Mouse (Mus musculus) MEL (cell line): ENCODE measurements around the gene Xntrpc. TPM values are rescaled to one million over a fixed set of nuclear protein-coding genes. Genes with fewer than 3 reads are reported as not detected.

Experiments used
- DNase-seq: peaks from one replicate; pipeline ENCODE4 v3.0.0; 2011; ENCODE audit warnings: low read depth, low spot score
- H3K27ac ChIP-seq: 2 replicates; pipeline ENCODE4 v1.5.1; 2012; ENCODE audit warnings: low read depth, mild to moderate bottlenecking, control low read depth, low read length, moderate library complexity; ENCODE audit not compliant: control insufficient read depth
- H3K27me3 ChIP-seq, 2 experiments: fragments of 150-350 bp in 1 of 2; sonication (generic) in 1 of 2; 2 replicates each; pipeline ENCODE4 v1.6.1; 2012; ENCODE audit warnings: low read length in 2 of 2, mild to moderate bottlenecking in 2 of 2, improper control_type of control experiment in 1 of 2, moderate library complexity in 1 of 2; ENCODE audit not compliant: insufficient read depth in 2 of 2, control insufficient read depth in 1 of 2
- H3K36me3 ChIP-seq, 2 experiments: 2 replicates each; pipeline ENCODE4 v1.6.1; 2012 to 2014; ENCODE audit warnings: low read length in 2 of 2, improper control_type of control experiment in 1 of 2, inconsistent platforms in 1 of 2, mild to moderate bottlenecking in 1 of 2; ENCODE audit not compliant: insufficient read depth in 2 of 2, control insufficient read depth in 1 of 2
- H3K4me1 ChIP-seq, 2 experiments: fragments of 150-350 bp in 1 of 2; sonication (generic) in 1 of 2; 2 replicates each; pipeline ENCODE4 v1.6.1; 2012; ENCODE audit warnings: low read length in 2 of 2, improper control_type of control experiment in 1 of 2, mild to moderate bottlenecking in 1 of 2; ENCODE audit not compliant: insufficient read depth in 2 of 2, control insufficient read depth in 1 of 2
- H3K4me3 ChIP-seq, 2 experiments: fragments of 150-350 bp in 1 of 2; sonication (generic) in 1 of 2; 2 replicates each; pipeline ENCODE4 v1.5.1; 2012; ENCODE audit warnings: low read depth in 2 of 2, low read length in 2 of 2, mild to moderate bottlenecking in 2 of 2, moderate library complexity in 2 of 2, control low read depth in 1 of 2, improper control_type of control experiment in 1 of 2; ENCODE audit not compliant: control insufficient read depth in 1 of 2, insufficient read depth in 1 of 2
- H3K79me2 ChIP-seq: 2 replicates; pipeline ENCODE4 v1.6.1; 2012; ENCODE audit warnings: mild to moderate bottlenecking, low read length, moderate library complexity; ENCODE audit not compliant: control insufficient read depth, poor library complexity, insufficient read depth
- H3K9ac ChIP-seq: 2 replicates; pipeline ENCODE4 v1.6.1; 2012; ENCODE audit warnings: low read depth, mild to moderate bottlenecking, control low read depth, low read length, moderate library complexity; ENCODE audit not compliant: control insufficient read depth, poor library complexity, severe bottlenecking
- H3K9me3 ChIP-seq: fragments of 150-350 bp; sonication (generic); replicated peaks from 2 replicates; pipeline ENCODE4 v1.6.1; 2012; ENCODE audit warnings: mild to moderate bottlenecking, low read length, improper control_type of control experiment, moderate library complexity; ENCODE audit not compliant: insufficient read depth
- CHD1 ChIP-seq: IDR thresholded peaks from 2 replicates; pipeline ENCODE4 v1.6.1; 2012; ENCODE audit warnings: low read depth, mild to moderate bottlenecking, inconsistent platforms, low read length, improper control_type of control experiment
- CHD2 ChIP-seq: IDR thresholded peaks from 2 replicates; pipeline ENCODE4 v1.6.1; 2011; ENCODE audit warnings: low read length, improper control_type of control experiment
- EP300 ChIP-seq, 2 experiments: IDR thresholded peaks; 2 replicates each; pipeline ENCODE4 v1.6.1; 2011; ENCODE audit warnings: improper control_type of control experiment in 2 of 2, low read length in 2 of 2, low read depth in 1 of 2, mild to moderate bottlenecking in 1 of 2
- ETS1 ChIP-seq: IDR thresholded peaks from 2 replicates; pipeline ENCODE4 v1.6.1; 2012; ENCODE audit warnings: low read depth, mild to moderate bottlenecking, inconsistent platforms, low read length, improper control_type of control experiment, moderate library complexity
- HCFC1 ChIP-seq: IDR thresholded peaks from 2 replicates; pipeline ENCODE4 v1.6.1; 2012; ENCODE audit warnings: low read depth, mild to moderate bottlenecking, inconsistent platforms, low read length, improper control_type of control experiment, moderate library complexity
- JUND ChIP-seq: IDR thresholded peaks from 2 replicates; pipeline ENCODE4 v1.6.1; 2011; ENCODE audit warnings: low read depth, mild to moderate bottlenecking, improper control_type of control experiment, low read length
- MAFK ChIP-seq: IDR thresholded peaks from 2 replicates; pipeline ENCODE4 v1.6.1; 2011; ENCODE audit warnings: low read depth, mild to moderate bottlenecking, low read length, improper control_type of control experiment, borderline replicate concordance
- MAZ ChIP-seq: IDR thresholded peaks from 2 replicates; pipeline ENCODE4 v1.6.1; 2012; ENCODE audit warnings: low read depth, mild to moderate bottlenecking, inconsistent platforms, low read length, improper control_type of control experiment
- MEF2A ChIP-seq: IDR thresholded peaks from 2 replicates; pipeline ENCODE4 v1.6.1; 2014; ENCODE audit warnings: low read depth, mild to moderate bottlenecking, inconsistent platforms, low read length, improper control_type of control experiment; ENCODE audit not compliant: poor library complexity, insufficient replicate concordance, severe bottlenecking; ENCODE audit errors: extremely low read depth
- MYB ChIP-seq: IDR thresholded peaks from 2 replicates; pipeline ENCODE4 v1.6.1; 2011; ENCODE audit warnings: mild to moderate bottlenecking, low read depth, low read length, improper control_type of control experiment
- NELFE ChIP-seq: IDR thresholded peaks from 2 replicates; pipeline ENCODE4 v1.6.1; 2011; ENCODE audit warnings: low read depth, low read length, improper control_type of control experiment
- NRF1 ChIP-seq: IDR thresholded peaks from 2 replicates; pipeline ENCODE4 v1.6.1; 2014; ENCODE audit warnings: low read depth, mild to moderate bottlenecking, inconsistent platforms, low read length, improper control_type of control experiment, moderate library complexity; ENCODE audit not compliant: poor library complexity, insufficient read depth, severe bottlenecking
- RAD21 ChIP-seq: IDR thresholded peaks from 2 replicates; pipeline ENCODE4 v1.6.1; 2011; ENCODE audit warnings: mild to moderate bottlenecking, low read depth, low read length, improper control_type of control experiment
- RCOR1 ChIP-seq: IDR thresholded peaks from 2 replicates; pipeline ENCODE4 v1.6.1; 2012; ENCODE audit warnings: low read depth, mild to moderate bottlenecking, inconsistent platforms, low read length, improper control_type of control experiment
- SMC3 ChIP-seq: IDR thresholded peaks from 2 replicates; pipeline ENCODE4 v1.6.1; 2011; ENCODE audit warnings: low read depth, low read length, improper control_type of control experiment
- TAL1 ChIP-seq: IDR thresholded peaks from 2 replicates; pipeline ENCODE4 v1.6.1; 2012; ENCODE audit warnings: mild to moderate bottlenecking, inconsistent platforms, low read length, moderate library complexity, mixed read lengths
- TCF12 ChIP-seq: IDR thresholded peaks from 2 replicates; pipeline ENCODE4 v1.6.1; 2014; ENCODE audit warnings: low read depth, mild to moderate bottlenecking, inconsistent platforms, low read length, improper control_type of control experiment, moderate library complexity
- UBTF ChIP-seq: IDR thresholded peaks from 2 replicates; pipeline ENCODE4 v1.6.1; 2012; ENCODE audit warnings: low read depth, mild to moderate bottlenecking, inconsistent platforms, low read length, improper control_type of control experiment, moderate library complexity, borderline replicate concordance; ENCODE audit not compliant: insufficient read depth
- USF1 ChIP-seq: IDR thresholded peaks from 2 replicates; pipeline ENCODE4 v1.6.1; 2014; ENCODE audit warnings: low read depth, mild to moderate bottlenecking, inconsistent platforms, low read length, improper control_type of control experiment, moderate library complexity
- USF2 ChIP-seq, 2 experiments: IDR thresholded peaks; 2 replicates each; pipeline ENCODE4 v1.6.1; 2011 to 2012; ENCODE audit warnings: improper control_type of control experiment in 2 of 2, low read length in 2 of 2, borderline replicate concordance in 1 of 2, inconsistent platforms in 1 of 2, low read depth in 1 of 2, mild to moderate bottlenecking in 1 of 2; ENCODE audit not compliant: insufficient read depth in 1 of 2
- ZMIZ1 ChIP-seq: IDR thresholded peaks from 2 replicates; pipeline ENCODE4 v1.6.1; 2012; ENCODE audit warnings: low read depth, mild to moderate bottlenecking, inconsistent platforms, low read length, improper control_type of control experiment, moderate library complexity
- polyA plus RNA-seq, 2 experiments: library from polyadenylated mRNA; stranded (reverse) in 1 of 2; unstranded in 1 of 2; fragments of >175 nt in 1 of 2; fragments of >200 nt in 1 of 2; gene quantifications; 2 replicates each; pipeline versions ENCODE4 v1.2.1 to v1.2.4; 2012; ENCODE audit warnings: low replicate concordance in 2 of 2, low read depth in 1 of 2; ENCODE audit not compliant: insufficient read length in 2 of 2, insufficient read depth in 1 of 2, missing spikeins in 1 of 2
- total RNA-seq: library from RNA; depleted of rRNA; stranded (reverse); fragments of 300-350 nt; gene quantifications from 2 replicates; pipeline ENCODE4 v1.2.3, GENCODE M21; 2012

Xntrpc gene
- total and polyA plus RNA-seq, 3 experiments = 0.08 to 0.14 TPM; not detected in 1

DNA sequence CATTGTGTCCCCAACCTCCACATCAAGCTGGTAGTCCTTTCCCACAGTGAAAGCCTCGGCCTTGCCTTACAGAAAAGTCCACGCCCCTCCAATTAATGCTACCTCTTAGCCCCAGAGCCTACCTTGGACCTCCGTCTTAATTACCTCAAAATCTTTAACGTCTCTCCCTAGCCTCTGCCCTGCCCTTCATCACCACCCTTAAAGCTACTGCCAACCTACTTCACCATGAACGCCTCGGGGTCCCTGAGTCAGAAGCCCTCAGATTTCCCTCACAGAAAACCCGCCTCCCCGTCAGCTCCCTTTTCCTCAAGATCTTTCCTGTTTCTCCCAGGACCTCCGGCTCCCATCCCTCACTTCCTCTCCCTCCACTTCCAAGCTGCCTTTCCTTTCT is 863 bp upstream of the Xntrpc start:
- peak overlapping the region; percentile 70 to 74 for H3K4me3 ChIP-seq
- peaks cover 11% of the 10 kb centered on the region in 2 experiments for H3K4me1 ChIP-seq
- H3K9me3 ChIP-seq = no peaks in the 10 kb centered on the region
- TF ChIP-seq NELFE = no peak
- TF ChIP-seq MAZ = no peak
- TF ChIP-seq ETS1 = no peak
- no peak for TF ChIP-seq MYB
- no peak for TF ChIP-seq TCF12
- TF ChIP-seq USF2 (IDR thresholded peaks at IDR 0.05; ENCODE audit: borderline replicate concordance in 1 of 2, insufficient read depth in 1 of 2, low read depth in 1 of 2, low read length in 2 of 2) = no peak
- TF ChIP-seq TAL1 = no peak
- no peak for TF ChIP-seq HCFC1
- no peak for TF ChIP-seq ZMIZ1
- no peak for TF ChIP-seq UBTF
- no peak for TF ChIP-seq RCOR1
- TF ChIP-seq SMC3 = no peak
- peaks cover 32% of the 10 kb centered on the region for H3K79me2 ChIP-seq
- DNase-seq = no peak
- H3K36me3 ChIP-seq = peaks cover 0 to 34% of the 10 kb centered on the region in 2 experiments; a peak in 3 of 4 replicates
- H3K27ac ChIP-seq = peak overlapping the region; percentile 11; the same call in 1 of the 2 replicates
- no peaks in the 10 kb centered on the region for H3K27me3 ChIP-seq
- H3K9ac ChIP-seq = peak overlapping the region; percentile 67

- Histone ChIP-seq H3K27ac (peak overlapping the region; percentile 61), H3K36me3 (peaks cover 2 to 28% of the 10 kb centered on the region in 2 experiments; a peak in 2 of 4 replicates), H3K4me1 (peaks cover 11% of the 10 kb centered on the region in 2 experiments), H3K4me3 (peak overlapping the region; percentile 70 to 74), H3K9me3 (no peaks in the 10 kb centered on the region), H3K9ac (peak overlapping the region; percentile 69), H3K79me2 (peaks cover 30% of the 10 kb centered on the region), H3K27me3 (no peaks in the 10 kb centered on the region)
- TF ChIP-seq UBTF = no peak
- no peak for TF ChIP-seq JUND
- TF ChIP-seq RAD21 = no peak
- 0 out of 2 replicates have a peak, but pooled peaks have one; percentile 39 for TF ChIP-seq CHD1
- TF ChIP-seq MAFK = no peak
- TF ChIP-seq NRF1 = no peak
- no peak for TF ChIP-seq USF2 (IDR thresholded peaks at IDR 0.05; ENCODE audit: borderline replicate concordance in 1 of 2, insufficient read depth in 1 of 2, low read depth in 1 of 2, low read length in 2 of 2)
- no peak for TF ChIP-seq CHD2
- TF ChIP-seq TCF12 = no peak
- no peak for TF ChIP-seq HCFC1
- no peak for TF ChIP-seq EP300 (IDR thresholded peaks at IDR 0.05; ENCODE audit: low read depth in 1 of 2, low read length in 2 of 2)
- peak; percentile 29; the same call in 1 of the 2 replicates for TF ChIP-seq USF1
- no peak for TF ChIP-seq MEF2A
- peak; percentile 40 for DNase-seq
Observed at GRCm38 (mm10) chr7:102066363-102066762, 850 bp downstream of the Xntrpc start.
